In genomic region chr3:59113973-59114517, GRCm38 (mm10) we compare ENCODE assay signal across 15 mouse cellular contexts. TPM values are rescaled to one million over a fixed set of nuclear protein-coding genes. Genes with fewer than 3 reads are reported as not detected.
DNase-seq lines count a peak whose midpoint lies in the region; ATAC-seq lines count a peak whose summit lies in the region.
"Had no signal": no experiment of that assay in that cellular context is flagged by ENCODE, and none has a peak within 500 bp of the region (broad histone marks: within the 10 kb centered on the region; RNA-seq: fewer than 3 reads in every experiment).

No protein-coding gene starts in this region.

- H3K4me3 ChIP-seq in heart, embryonic 11.5 days (ENCODE audit: low read depth, low read length) = no peak overlapping the region
- no peak overlapping the region for H3K4me3 ChIP-seq in liver, embryonic 15.5 days (replicated peaks)
- no peak overlapping the region for H3K4me3 ChIP-seq in hindbrain, embryonic 10.5 days
- H3K4me3 ChIP-seq: midbrain, embryonic 12.5 days had no signal

- H3K27ac ChIP-seq in heart, embryonic 11.5 days (ENCODE audit: low read depth, low read length) = peak overlapping the region; percentile 86
- H3K27ac ChIP-seq in liver, embryonic 15.5 days (replicated peaks) = 0 out of 2 replicates have a peak overlapping the region, but pooled peaks have one; percentile 8
- no peak overlapping the region for H3K27ac ChIP-seq in hindbrain, embryonic 10.5 days
- H3K27ac ChIP-seq: midbrain, embryonic 12.5 days; stomach, postnatal 0 days had no signal

- peak overlapping the region; percentile 32 for H3K4me2 ChIP-seq in heart, embryonic 11.5 days
- H3K4me2 ChIP-seq in liver, embryonic 15.5 days = no peak overlapping the region
- H3K4me2 ChIP-seq: midbrain, embryonic 12.5 days had no signal

- peaks cover 8% of the 10 kb centered on the region for H3K4me1 ChIP-seq in heart, embryonic 11.5 days (ENCODE audit: control insufficient read depth, insufficient read depth, low read length)
- peaks cover 9% of the 10 kb centered on the region for H3K4me1 ChIP-seq in liver, embryonic 15.5 days (replicated peaks)
- H3K4me1 ChIP-seq in hindbrain, embryonic 10.5 days (replicated peaks) = no peaks in the 10 kb centered on the region
- H3K4me1 ChIP-seq: midbrain, embryonic 12.5 days had no signal

- no peaks in the 10 kb centered on the region for H3K36me3 ChIP-seq in heart, embryonic 11.5 days (ENCODE audit: control insufficient read depth, insufficient read depth, low read length)
- no peaks in the 10 kb centered on the region for H3K36me3 ChIP-seq in liver, embryonic 15.5 days (replicated peaks)
- peaks cover 7% of the 10 kb centered on the region for H3K36me3 ChIP-seq in hindbrain, embryonic 10.5 days

- peak; percentile 78 for ATAC-seq in frontal cortex, adult (ENCODE audit: low TSS enrichment)
- ATAC-seq in heart, embryonic 11.5 days (replicated peaks; ENCODE audit: insufficient number of reproducible peaks, low FRiP score, low TSS enrichment) = peak; percentile 55
- peak; percentile 61; the same call in 1 of the 2 replicates for ATAC-seq in liver, embryonic 15.5 days (ENCODE audit: insufficient read depth)
- ATAC-seq in erythroid progenitor cell, adult 5-6 weeks (replicated peaks; ENCODE audit: low FRiP score, poor library complexity, severe bottlenecking) = no peak
- ATAC-seq: CD4-positive, CD25-positive, alpha-beta regulatory T cell, adult 4 months; forebrain, embryonic 14.5 days had no signal

- WGBS in heart, embryonic 11.5 days (ENCODE audit: insufficient replicate concordance) = 17% methylated on average over 8 of the region's 8 CpGs
- 14% methylated on average over 8 of the region's 8 CpGs for WGBS in liver, embryonic 15.5 days (ENCODE audit: insufficient replicate concordance)
- WGBS in hindbrain, embryonic 10.5 days = 87% methylated on average over 8 of the region's 8 CpGs

- no peak for DNase-seq in frontal cortex, postnatal 25 days (ENCODE audit: low spot score in 2 of 2)
- peak; percentile 10 for DNase-seq in ES-CJ7 (ENCODE audit: low read depth, low spot score)
- DNase-seq in cerebellum, adult 8-10 months = no peak
- no peak for DNase-seq in hindbrain, embryonic 10.5 days (ENCODE audit: low spot score)
- DNase-seq: kidney, adult 9 months; retina, postnatal 1 day had no signal

- no peaks in the 10 kb centered on the region for H3K9me3 ChIP-seq in heart, embryonic 11.5 days (replicated peaks; ENCODE audit: control insufficient read depth, low read length)
- H3K9me3 ChIP-seq in liver, embryonic 15.5 days (replicated peaks) = no peaks in the 10 kb centered on the region
- H3K9me3 ChIP-seq in hindbrain, embryonic 10.5 days = no peaks in the 10 kb centered on the region
- H3K9me3 ChIP-seq: midbrain, embryonic 12.5 days had no signal

- no peaks in the 10 kb centered on the region for H3K27me3 ChIP-seq in heart, embryonic 11.5 days (ENCODE audit: control insufficient read depth, insufficient read depth, low read length)
- no peaks in the 10 kb centered on the region for H3K27me3 ChIP-seq in liver, embryonic 15.5 days
- no peaks in the 10 kb centered on the region for H3K27me3 ChIP-seq in hindbrain, embryonic 10.5 days (ENCODE audit: insufficient read depth, poor library complexity, severe bottlenecking)
- H3K27me3 ChIP-seq: midbrain, embryonic 12.5 days had no signal

- H3K9ac ChIP-seq in heart, embryonic 11.5 days (ENCODE audit: low read depth, low read length) = no peak overlapping the region
- no peak overlapping the region for H3K9ac ChIP-seq in liver, embryonic 15.5 days
- H3K9ac ChIP-seq: midbrain, embryonic 12.5 days had no signal

RNA-seq across cellular contexts. Expression of gene Gpr171, which starts 12.4 kb away (rescaled TPM):
- polyA plus RNA-seq in heart, embryonic 11.5 days (2014; fragmentation: Nextera tagmentation; extraction: Ambion mirVana) = 1.3 TPM in 2 replicates
- 0.68 and 0.77 TPM in 2 replicates for polyA plus RNA-seq in liver, embryonic 15.5 days (2015; fragmentation: Nextera tagmentation; extraction: Ambion mirVana)
- polyA plus RNA-seq in hindbrain, embryonic 10.5 days (2016; fragmentation: Nextera tagmentation; extraction: Ambion mirVana) = 0.76 and 1.5 TPM in 2 replicates
- 4.3 and 5.9 TPM in 2 replicates for total RNA-seq in erythroid progenitor cell, adult 5-6 weeks (2015; ENCODE audit: low replicate concordance)
- 0.38 and 2.3 TPM in 2 replicates for total RNA-seq in erythroid progenitor cell, adult 5-6 weeks (2017; ENCODE audit: low replicate concordance)
- total RNA-seq: left cerebral cortex, adult 8-10 months had no signal

RNA-seq across cellular contexts. Expression of gene P2ry14, which starts 39.4 kb away (rescaled TPM):
- polyA plus RNA-seq in heart, embryonic 11.5 days (2014; fragmentation: Nextera tagmentation; extraction: Ambion mirVana) = 1.4 and 2.9 TPM in 2 replicates
- 6.6 and 7.0 TPM in 2 replicates for polyA plus RNA-seq in liver, embryonic 15.5 days (2015; fragmentation: Nextera tagmentation; extraction: Ambion mirVana)
- 1.9 and 2.3 TPM in 2 replicates for polyA plus RNA-seq in hindbrain, embryonic 10.5 days (2016; fragmentation: Nextera tagmentation; extraction: Ambion mirVana)
- 4.6 TPM in 1 of 2 replicates, not detected in the other for total RNA-seq in erythroid progenitor cell, adult 5-6 weeks (2015; ENCODE audit: low replicate concordance)
- 2.1 TPM in 1 of 2 replicates, not detected in the other for total RNA-seq in erythroid progenitor cell, adult 5-6 weeks (2017; ENCODE audit: low replicate concordance)
